Mouse (Mus musculus) midbrain, postnatal 0 days (tissue): ENCODE data around the gene Sdk1. TPM values are rescaled to one million over a fixed set of nuclear protein-coding genes. Genes with fewer than 3 reads are reported as not detected.

Experiments
- ATAC-seq: fragments of 200-750 bp; cut with Nextera tagmentation; 2 replicates; pipeline ENCODE4 v1.8.0; 2017; ENCODE audit warnings: moderate number of reproducible peaks, mild to moderate bottlenecking, moderate TSS enrichment, moderate library complexity; ENCODE audit not compliant: low FRiP score
- DNase-seq: peaks from one replicate; pipeline ENCODE4 v3.0.0-alpha.2; 2015; ENCODE audit warnings: low spot score
- H3K27ac ChIP-seq: fragments of 300-500 bp; sonication (generic); 2 replicates; pipeline ENCODE4 v1.5.1; 2014; ENCODE audit warnings: low read depth, mild to moderate bottlenecking, low read length, mixed read lengths
- H3K27me3 ChIP-seq: fragments of 300-500 bp; sonication (generic); 2 replicates; pipeline ENCODE4 v1.6.1; 2014; ENCODE audit warnings: low read length, control low read depth, mixed read lengths; ENCODE audit not compliant: insufficient read depth
- H3K36me3 ChIP-seq: fragments of 300-500 bp; sonication (generic); 2 replicates; pipeline ENCODE4 v1.6.1; 2014; ENCODE audit warnings: low read length, control low read depth, mixed read lengths; ENCODE audit not compliant: insufficient read depth
- H3K4me1 ChIP-seq: fragments of 300-500 bp; sonication (generic); 2 replicates; pipeline ENCODE4 v1.6.1; 2014; ENCODE audit warnings: mild to moderate bottlenecking, control low read depth, antibody characterized with exemption, low read length, mixed read lengths; ENCODE audit not compliant: insufficient read depth
- H3K4me2 ChIP-seq: fragments of 300-500 bp; sonication (generic); 2 replicates; pipeline ENCODE4 v1.6.1; 2014; ENCODE audit warnings: low read depth, mild to moderate bottlenecking, low read length, mixed read lengths; ENCODE audit not compliant: poor library complexity, severe bottlenecking
- H3K4me3 ChIP-seq: fragments of 300-500 bp; sonication (generic); 2 replicates; pipeline ENCODE4 v1.5.1; 2014; ENCODE audit warnings: low read depth, mild to moderate bottlenecking, low read length, moderate library complexity
- H3K9ac ChIP-seq: fragments of 300-500 bp; sonication (generic); replicated peaks from 2 replicates; pipeline ENCODE4 v1.6.1; 2014; ENCODE audit warnings: mild to moderate bottlenecking, low read length, moderate library complexity, mixed read lengths; ENCODE audit not compliant: poor library complexity, severe bottlenecking
- H3K9me3 ChIP-seq: fragments of 300-500 bp; sonication (generic); 2 replicates; pipeline ENCODE4 v1.6.1; 2016; ENCODE audit warnings: low read length, control low read depth
- CTCF ChIP-seq: IDR thresholded peaks from 2 replicates; pipeline ENCODE4 v1.5.1; 2016; ENCODE audit warnings: antibody characterized with exemption, mild to moderate bottlenecking
- WGBS: fragments of 180-500 bp; shearing (Covaris S2); extraction: QIAGEN DNeasy Blood & Tissue Kit; methylation state at CpG from one replicate; pipeline ENCODE4 v1.1.7; 2014; 5-methylcytosine and 5-hydroxymethylcytosine counted together
- polyA plus RNA-seq: library from polyadenylated mRNA; unstranded; fragments of >200 nt; fragmentation: Nextera tagmentation; extraction: Ambion mirVana; gene quantifications from 2 replicates; pipeline ENCODE4 v1.2.1, GENCODE M21; 2015
- total RNA-seq: library from RNA; depleted of rRNA; stranded (reverse); fragments of >200 nt; gene quantifications from 2 replicates; pipeline ENCODE4 v1.2.3, GENCODE M21; 2014

The Sdk1 gene
- total and polyA plus RNA-seq, 2 experiments from 2014 or later, result 2.6 to 26.7 TPM

- H3K27me3 ChIP-seq, result no peaks in the 10 kb centered on the region
- ATAC-seq (no peak), DNase-seq (no peak)
- H3K4me2 ChIP-seq, result no peak overlapping the region
- no peaks in the 10 kb centered on the region for H3K9me3 ChIP-seq
- no peak for TF ChIP-seq CTCF
- H3K4me3 ChIP-seq, result no peak overlapping the region
- no peaks in the 10 kb centered on the region for H3K4me1 ChIP-seq
- H3K36me3 ChIP-seq, result no peaks in the 10 kb centered on the region
- no peak overlapping the region for H3K27ac ChIP-seq
- H3K9ac ChIP-seq, result no peak overlapping the region
Observed at GRCm38 (mm10) chr5:141971071-141971470, 729.8 kb downstream of the Sdk1 start.

- no peaks in the 10 kb centered on the region for H3K9me3 ChIP-seq
- no peak overlapping the region for H3K4me3 ChIP-seq
- no peak overlapping the region for H3K4me2 ChIP-seq
- no peak for DNase-seq
- H3K36me3 ChIP-seq, result no peaks in the 10 kb centered on the region
- no peaks in the 10 kb centered on the region for H3K4me1 ChIP-seq
- TF ChIP-seq CTCF, result no peak
- no peak for ATAC-seq
- H3K27ac ChIP-seq, result no peak overlapping the region
- H3K9ac ChIP-seq, result no peak overlapping the region
- H3K27me3 ChIP-seq, result no peaks in the 10 kb centered on the region
Observed at GRCm38 (mm10) chr5:141979511-141979910, 738.2 kb downstream of the Sdk1 start.

GRCm38 (mm10) chr5:141980746-141981145, 739.5 kb downstream of the Sdk1 start:
- ATAC-seq (no peak), DNase-seq (peak; percentile 67)
- Histone ChIP-seq H3K9me3 (no peaks in the 10 kb centered on the region), H3K27ac (no peak overlapping the region), H3K4me3 (no peak overlapping the region), H3K9ac (no peak overlapping the region), H3K36me3 (no peaks in the 10 kb centered on the region), H3K4me2 (no peak overlapping the region), H3K27me3 (no peaks in the 10 kb centered on the region), H3K4me1 (no peaks in the 10 kb centered on the region)
- TF ChIP-seq CTCF, result no peak
- 75% methylated on average over 6 of the region's 6 CpGs for WGBS

GRCm38 (mm10) chr5:141984322-141984721, 743.0 kb downstream of the Sdk1 start:
- Histone ChIP-seq H3K27me3 (no peaks in the 10 kb centered on the region), H3K27ac (no peak overlapping the region), H3K4me3 (no peak overlapping the region), H3K4me1 (no peaks in the 10 kb centered on the region), H3K9ac (no peak overlapping the region), H3K9me3 (no peaks in the 10 kb centered on the region), H3K36me3 (no peaks in the 10 kb centered on the region), H3K4me2 (no peak overlapping the region)
- 85% methylated on average over 4 of the region's 4 CpGs for WGBS
- peak; percentile 55 for TF ChIP-seq CTCF
- ATAC-seq, result no peak
- no peak for DNase-seq

- Histone ChIP-seq H3K4me1 (no peaks in the 10 kb centered on the region), H3K9me3 (no peaks in the 10 kb centered on the region), H3K27me3 (no peaks in the 10 kb centered on the region), H3K36me3 (no peaks in the 10 kb centered on the region), H3K4me2 (no peak overlapping the region), H3K27ac (no peak overlapping the region), H3K9ac (no peak overlapping the region), H3K4me3 (no peak overlapping the region)
- whole genome bisulfite sequencing, result 19% methylated on average over 8 of the region's 8 CpGs
- peak; percentile 63 for DNase-seq
- peak; percentile 75 for TF ChIP-seq CTCF
- no peak for ATAC-seq
Observed at GRCm38 (mm10) chr5:141985003-141985402, 743.7 kb downstream of the Sdk1 start.

- DNase-seq (no peak), ATAC-seq (no peak)
- no peak overlapping the region for H3K9ac ChIP-seq
- no peaks in the 10 kb centered on the region for H3K27me3 ChIP-seq
- H3K4me2 ChIP-seq, result no peak overlapping the region
- no peak overlapping the region for H3K4me3 ChIP-seq
- H3K9me3 ChIP-seq, result no peaks in the 10 kb centered on the region
- H3K4me1 ChIP-seq, result no peaks in the 10 kb centered on the region
- 82% methylated on average over 4 of the region's 4 CpGs for WGBS
- no peaks in the 10 kb centered on the region for H3K36me3 ChIP-seq
- no peak for TF ChIP-seq CTCF
- no peak overlapping the region for H3K27ac ChIP-seq
Observed at GRCm38 (mm10) chr5:141985551-141985950, 744.3 kb downstream of the Sdk1 start.
